Mouse (Mus musculus) small intestine, adult 2 months (tissue): ENCODE measurements at regions not wholly inside any gene's neighbourhood (a gene's known extent, or its start where the extent isn't known, plus 50 kb on each side); places are given as distances from the start of the nearest gene placed in this dataset.

ENCODE experiments used
- H3K27ac ChIP-seq: fragments of 200-500 bp; 2 replicates; pipeline ENCODE4 v1.5.1; 2012; ENCODE audit warnings: low read depth, low read length, control low read depth, inconsistent platforms; ENCODE audit not compliant: insufficient read depth
- H3K27me3 ChIP-seq: fragments of 200-500 bp; 2 replicates; pipeline ENCODE4 v1.6.1; 2012; ENCODE audit warnings: mild to moderate bottlenecking, moderate library complexity, low read length, inconsistent platforms; ENCODE audit not compliant: control insufficient read depth, insufficient read depth
- H3K36me3 ChIP-seq: fragments of 200-500 bp; 2 replicates; pipeline ENCODE4 v1.6.1; 2012; ENCODE audit warnings: mild to moderate bottlenecking, low read length, control low read depth, inconsistent platforms; ENCODE audit not compliant: control insufficient read depth, insufficient read depth
- H3K4me1 ChIP-seq: fragments of 200-500 bp; 2 replicates; pipeline ENCODE4 v1.6.1; 2012; ENCODE audit warnings: low read length, inconsistent platforms, mixed read lengths; ENCODE audit not compliant: control insufficient read depth, insufficient read depth, insufficient read length
- H3K4me3 ChIP-seq: fragments of 200-500 bp; 2 replicates; pipeline ENCODE4 v1.5.1; 2012; ENCODE audit warnings: low read depth, mild to moderate bottlenecking, control low read depth, inconsistent platforms, low read length, moderate library complexity
- CTCF ChIP-seq: fragments of 200-500 bp; IDR thresholded peaks from 2 replicates; pipeline ENCODE4 v1.5.1; 2012; ENCODE audit warnings: low read depth, mild to moderate bottlenecking, control low read depth, inconsistent platforms, low read length, moderate library complexity, mixed read lengths; ENCODE audit not compliant: insufficient replicate concordance, insufficient read length; ENCODE audit errors: extremely low read depth
- POLR2A ChIP-seq: fragments of 200-500 bp; IDR thresholded peaks from 2 replicates; pipeline ENCODE4 v1.6.1; 2012; ENCODE audit warnings: low read depth, mild to moderate bottlenecking, control low read depth, inconsistent platforms, low read length, moderate library complexity
- WGBS: fragments of 180-500 bp; shearing (Covaris S2); methylation state at CpG from one replicate; pipeline ENCODE4 v1.1.7; 2018; 5-methylcytosine and 5-hydroxymethylcytosine counted together

- H3K27me3 ChIP-seq, result no peaks in the 10 kb centered on the region
- no peak overlapping the region for H3K4me3 ChIP-seq
- no peaks in the 10 kb centered on the region for H3K4me1 ChIP-seq
- WGBS, result 79% methylated on average over 2 of the region's 2 CpGs
- TF ChIP-seq POLR2A, result no peak
- no peak for TF ChIP-seq CTCF
- H3K36me3 ChIP-seq, result no peaks in the 10 kb centered on the region
- H3K27ac ChIP-seq, result no peak overlapping the region
These were observed 207.1 kb upstream of the Hhip start for GRCm38 (mm10) chr8:80264915-80265314.

- Histone ChIP-seq H3K4me1 (no peaks in the 10 kb centered on the region), H3K27me3 (no peaks in the 10 kb centered on the region), H3K27ac (no peak overlapping the region), H3K36me3 (no peaks in the 10 kb centered on the region), H3K4me3 (no peak overlapping the region)
- WGBS, result 69% methylated on average over 11 of the region's 11 CpGs
- no peak for TF ChIP-seq CTCF
- no peak for TF ChIP-seq POLR2A
These were observed 205.7 kb upstream of the Hhip start for GRCm38 (mm10) chr8:80263468-80263945.

GRCm38 (mm10) chr8:80262911-80263310, 205.1 kb upstream of the Hhip start:
- Histone ChIP-seq H3K4me3 (no peak overlapping the region), H3K36me3 (no peaks in the 10 kb centered on the region), H3K4me1 (no peaks in the 10 kb centered on the region), H3K27ac (no peak overlapping the region), H3K27me3 (no peaks in the 10 kb centered on the region)
- TF ChIP-seq POLR2A (no peak), CTCF (no peak)
- 78% methylated on average over 3 of the region's 3 CpGs for WGBS

GRCm38 (mm10) chr8:80253541-80253940, 195.7 kb upstream of the Hhip start:
- Histone ChIP-seq H3K4me3 (no peak overlapping the region), H3K36me3 (no peaks in the 10 kb centered on the region), H3K4me1 (no peaks in the 10 kb centered on the region), H3K27ac (no peak overlapping the region), H3K27me3 (no peaks in the 10 kb centered on the region)
- 13% methylated on average over 4 of the region's 4 CpGs for WGBS
- TF ChIP-seq CTCF (no peak), POLR2A (no peak)

GRCm38 (mm10) chr8:80251595-80251994, 193.8 kb upstream of the Hhip start:
- WGBS, result 51% methylated on average over 3 of the region's 3 CpGs
- Histone ChIP-seq H3K4me1 (no peaks in the 10 kb centered on the region), H3K4me3 (no peak overlapping the region), H3K27me3 (no peaks in the 10 kb centered on the region), H3K36me3 (no peaks in the 10 kb centered on the region), H3K27ac (no peak overlapping the region)
- TF ChIP-seq POLR2A (no peak), CTCF (no peak)

- H3K4me3 ChIP-seq, result no peak overlapping the region
- TF ChIP-seq CTCF (no peak), POLR2A (no peak)
- no peaks in the 10 kb centered on the region for H3K4me1 ChIP-seq
- WGBS, result 81% methylated on average over 7 of the region's 7 CpGs
- H3K36me3 ChIP-seq, result no peaks in the 10 kb centered on the region
- no peaks in the 10 kb centered on the region for H3K27me3 ChIP-seq
- no peak overlapping the region for H3K27ac ChIP-seq
These were observed 192.7 kb upstream of the Hhip start for GRCm38 (mm10) chr8:80250305-80251161.

GRCm38 (mm10) chr8:80249762-80250161, 192.0 kb upstream of the Hhip start:
- H3K27ac ChIP-seq, result no peak overlapping the region
- 49% methylated on average over 2 of the region's 2 CpGs for WGBS
- no peaks in the 10 kb centered on the region for H3K4me1 ChIP-seq
- TF ChIP-seq CTCF (no peak), POLR2A (no peak)
- no peak overlapping the region for H3K4me3 ChIP-seq
- H3K36me3 ChIP-seq, result no peaks in the 10 kb centered on the region
- no peaks in the 10 kb centered on the region for H3K27me3 ChIP-seq
